Mouse (Mus musculus) testis, postnatal 14 days (tissue): ENCODE data around the gene Des.

Source experiments
- DNase-seq: peaks from one replicate; pipeline ENCODE4 v3.0.0; 2021; ENCODE audit warnings: low spot score

Gene Des

GRCm38 (mm10) chr1:75347279-75347678 is 12.8 kb upstream of the Des start:
- no peak for DNase-seq

- DNase-seq: no peak
These were observed 10.9 kb upstream of the Des start for GRCm38 (mm10) chr1:75349275-75349674.

- no peak for DNase-seq
These were observed 2.9 kb upstream of the Des start for GRCm38 (mm10) chr1:75357261-75357660.

GRCm38 (mm10) chr1:75358009-75358408 is 2.1 kb upstream of the Des start:
- no peak for DNase-seq

- no peak for DNase-seq
These were observed 783 bp upstream of the Des start for GRCm38 (mm10) chr1:75359346-75359745.

GRCm38 (mm10) chr1:75361123-75361522 is 994 bp downstream of the Des start:
- no peak for DNase-seq

GRCm38 (mm10) chr1:75361750-75362149 is 1.6 kb downstream of the Des start:
- DNase-seq: no peak

GRCm38 (mm10) chr1:75363868-75364267 is 3.7 kb downstream of the Des start:
- DNase-seq: no peak

GRCm38 (mm10) chr1:75365510-75366137 is 5.5 kb downstream of the Des start:
- DNase-seq: no peak

- no peak for DNase-seq
These were observed 9.3 kb downstream of the Des start for GRCm38 (mm10) chr1:75369360-75369983.

GRCm38 (mm10) chr1:75369984-75370660 is 10.0 kb downstream of the Des start:
- DNase-seq: no peak

GRCm38 (mm10) chr1:75371317-75372095 is 11.4 kb downstream of the Des start:
- DNase-seq: no peak

GRCm38 (mm10) chr1:75372450-75372849 is 12.3 kb downstream of the Des start:
- DNase-seq: no peak

- DNase-seq: no peak
These were observed 13.1 kb downstream of the Des start for GRCm38 (mm10) chr1:75373276-75373675.

- DNase-seq: no peak
These were observed 15.1 kb downstream of the Des start, which contains the start of gene Speg for GRCm38 (mm10) chr1:75374950-75375936. TSS of gene Speg (plus strand) at chr1:75375297.

- no peak for DNase-seq
These were observed 19.1 kb downstream of the Des start for GRCm38 (mm10) chr1:75379196-75379595.

- no peak for DNase-seq
These were observed 19.8 kb downstream of the Des start for GRCm38 (mm10) chr1:75379931-75380330.

GRCm38 (mm10) chr1:75380951-75381350 is 20.8 kb downstream of the Des start:
- no peak for DNase-seq

- DNase-seq: no peak
These were observed 21.6 kb downstream of the Des start for GRCm38 (mm10) chr1:75381482-75382355.

GRCm38 (mm10) chr1:75382356-75383071 is 22.4 kb downstream of the Des start:
- DNase-seq: no peak
